Mouse (Mus musculus) midbrain, postnatal 0 days (tissue): ENCODE measurements around the gene Slc36a3. TPM values are rescaled to one million over a fixed set of nuclear protein-coding genes. Genes with fewer than 3 reads are reported as not detected.

Experiments used
- ATAC-seq: fragments of 200-750 bp; cut with Nextera tagmentation; 2 replicates; pipeline ENCODE4 v1.8.0; 2017; ENCODE audit warnings: moderate number of reproducible peaks, mild to moderate bottlenecking, moderate TSS enrichment, moderate library complexity; ENCODE audit not compliant: low FRiP score
- DNase-seq: peaks from one replicate; pipeline ENCODE4 v3.0.0-alpha.2; 2015; ENCODE audit warnings: low spot score
- H3K27ac ChIP-seq: fragments of 300-500 bp; sonication (generic); 2 replicates; pipeline ENCODE4 v1.5.1; 2014; ENCODE audit warnings: low read depth, mild to moderate bottlenecking, low read length, mixed read lengths
- H3K27me3 ChIP-seq: fragments of 300-500 bp; sonication (generic); 2 replicates; pipeline ENCODE4 v1.6.1; 2014; ENCODE audit warnings: low read length, control low read depth, mixed read lengths; ENCODE audit not compliant: insufficient read depth
- H3K36me3 ChIP-seq: fragments of 300-500 bp; sonication (generic); 2 replicates; pipeline ENCODE4 v1.6.1; 2014; ENCODE audit warnings: low read length, control low read depth, mixed read lengths; ENCODE audit not compliant: insufficient read depth
- H3K4me1 ChIP-seq: fragments of 300-500 bp; sonication (generic); 2 replicates; pipeline ENCODE4 v1.6.1; 2014; ENCODE audit warnings: mild to moderate bottlenecking, control low read depth, antibody characterized with exemption, low read length, mixed read lengths; ENCODE audit not compliant: insufficient read depth
- H3K4me2 ChIP-seq: fragments of 300-500 bp; sonication (generic); 2 replicates; pipeline ENCODE4 v1.6.1; 2014; ENCODE audit warnings: low read depth, mild to moderate bottlenecking, low read length, mixed read lengths; ENCODE audit not compliant: poor library complexity, severe bottlenecking
- H3K4me3 ChIP-seq: fragments of 300-500 bp; sonication (generic); 2 replicates; pipeline ENCODE4 v1.5.1; 2014; ENCODE audit warnings: low read depth, mild to moderate bottlenecking, low read length, moderate library complexity
- H3K9ac ChIP-seq: fragments of 300-500 bp; sonication (generic); replicated peaks from 2 replicates; pipeline ENCODE4 v1.6.1; 2014; ENCODE audit warnings: mild to moderate bottlenecking, low read length, moderate library complexity, mixed read lengths; ENCODE audit not compliant: poor library complexity, severe bottlenecking
- H3K9me3 ChIP-seq: fragments of 300-500 bp; sonication (generic); 2 replicates; pipeline ENCODE4 v1.6.1; 2016; ENCODE audit warnings: low read length, control low read depth
- CTCF ChIP-seq: IDR thresholded peaks from 2 replicates; pipeline ENCODE4 v1.5.1; 2016; ENCODE audit warnings: antibody characterized with exemption, mild to moderate bottlenecking
- WGBS: fragments of 180-500 bp; shearing (Covaris S2); extraction: QIAGEN DNeasy Blood & Tissue Kit; methylation state at CpG from one replicate; pipeline ENCODE4 v1.1.7; 2014; 5-methylcytosine and 5-hydroxymethylcytosine counted together
- polyA plus RNA-seq: library from polyadenylated mRNA; unstranded; fragments of >200 nt; fragmentation: Nextera tagmentation; extraction: Ambion mirVana; gene quantifications from 2 replicates; pipeline ENCODE4 v1.2.1, GENCODE M21; 2015
- total RNA-seq: library from RNA; depleted of rRNA; stranded (reverse); fragments of >200 nt; gene quantifications from 2 replicates; pipeline ENCODE4 v1.2.3, GENCODE M21; 2014

The Slc36a3 gene
- total and polyA plus RNA-seq, 2 experiments from 2014 or later: not detected

DNA sequence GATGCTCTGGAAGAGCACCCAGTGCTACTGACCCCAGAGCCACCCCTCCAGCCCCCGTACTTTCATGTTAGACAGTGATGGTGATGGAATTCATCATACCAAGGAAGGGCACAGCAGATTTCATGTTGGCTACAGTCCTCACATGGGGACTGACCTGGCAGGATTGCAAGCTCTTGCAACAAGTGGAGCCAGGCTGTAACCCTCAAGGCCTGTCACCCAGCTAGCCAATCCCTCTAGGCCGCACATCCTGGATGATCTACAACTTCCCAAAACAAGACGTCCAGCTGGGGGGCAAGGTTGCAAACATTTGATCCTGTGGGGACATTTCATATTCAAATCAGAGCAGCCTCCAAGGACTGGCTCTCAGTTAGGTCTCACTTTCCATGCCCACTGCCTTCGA, 66.9 kb downstream of the Slc36a3 start:
- Histone ChIP-seq H3K4me3 (no peak overlapping the region), H3K4me1 (no peaks in the 10 kb centered on the region), H3K27ac (no peak overlapping the region), H3K4me2 (no peak overlapping the region), H3K36me3 (no peaks in the 10 kb centered on the region), H3K9me3 (no peaks in the 10 kb centered on the region), H3K9ac (no peak overlapping the region), H3K27me3 (no peaks in the 10 kb centered on the region)
- WGBS: 87% methylated on average over 4 of the region's 4 CpGs
- TF ChIP-seq CTCF: no peak
- no peak for ATAC-seq
- no peak for DNase-seq

- no peak for DNase-seq
- 90% methylated on average over 9 of the region's 9 CpGs for WGBS
Measured at GRCm38 (mm10) chr11:55081206-55081605, 70.3 kb downstream of the Slc36a3 start.

DNA sequence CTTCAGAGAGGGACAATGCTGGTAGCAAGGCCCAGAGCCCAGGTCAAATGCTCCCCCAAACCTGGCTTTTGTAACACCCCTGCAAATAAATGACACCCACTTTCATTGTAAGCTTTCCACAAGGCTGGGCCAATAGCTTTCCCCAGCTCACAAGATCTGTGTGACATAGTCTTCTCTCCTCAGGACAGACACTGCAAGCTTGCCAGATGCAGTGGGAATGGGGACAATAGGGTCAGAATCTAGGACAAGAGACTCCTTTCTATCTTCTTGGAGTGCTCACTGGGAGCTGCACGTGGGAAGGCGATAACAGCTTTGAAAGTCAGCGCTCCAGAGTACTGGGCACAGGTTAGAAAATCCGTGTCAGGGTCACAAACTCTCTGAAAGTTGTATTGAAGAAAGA, 72.3 kb downstream of the Slc36a3 start:
- no peak for TF ChIP-seq CTCF
- no peak overlapping the region for H3K27ac ChIP-seq
- peaks cover 5% of the 10 kb centered on the region for H3K4me1 ChIP-seq
- no peaks in the 10 kb centered on the region for H3K9me3 ChIP-seq
- no peak overlapping the region for H3K9ac ChIP-seq
- ATAC-seq: no peak
- no peak overlapping the region for H3K4me2 ChIP-seq
- no peaks in the 10 kb centered on the region for H3K27me3 ChIP-seq
- H3K36me3 ChIP-seq: no peaks in the 10 kb centered on the region
- H3K4me3 ChIP-seq: no peak overlapping the region
- no peak for DNase-seq
- WGBS: 81% methylated on average over 4 of the region's 4 CpGs

More at GRCm38 (mm10) chr11:55081206-55081605, 70.3 kb downstream of the Slc36a3 start:
- TF ChIP-seq CTCF: no peak
- Histone ChIP-seq H3K4me3 (no peak overlapping the region), H3K9ac (no peak overlapping the region), H3K27ac (no peak overlapping the region), H3K4me2 (no peak overlapping the region), H3K36me3 (no peaks in the 10 kb centered on the region), H3K9me3 (no peaks in the 10 kb centered on the region), H3K4me1 (peaks cover 5% of the 10 kb centered on the region), H3K27me3 (no peaks in the 10 kb centered on the region)
- no peak for ATAC-seq

GRCm38 (mm10) chr11:55078502-55078901, 73.0 kb downstream of the Slc36a3 start:
- Histone ChIP-seq H3K4me1 (peaks cover 5% of the 10 kb centered on the region), H3K9ac (no peak overlapping the region), H3K27ac (no peak overlapping the region), H3K9me3 (no peaks in the 10 kb centered on the region), H3K36me3 (no peaks in the 10 kb centered on the region), H3K4me3 (no peak overlapping the region), H3K4me2 (no peak overlapping the region), H3K27me3 (no peaks in the 10 kb centered on the region)
- no peak for ATAC-seq
- no peak for TF ChIP-seq CTCF
- 51% methylated on average over 3 of the region's 3 CpGs for WGBS
- DNase-seq: no peak

DNA sequence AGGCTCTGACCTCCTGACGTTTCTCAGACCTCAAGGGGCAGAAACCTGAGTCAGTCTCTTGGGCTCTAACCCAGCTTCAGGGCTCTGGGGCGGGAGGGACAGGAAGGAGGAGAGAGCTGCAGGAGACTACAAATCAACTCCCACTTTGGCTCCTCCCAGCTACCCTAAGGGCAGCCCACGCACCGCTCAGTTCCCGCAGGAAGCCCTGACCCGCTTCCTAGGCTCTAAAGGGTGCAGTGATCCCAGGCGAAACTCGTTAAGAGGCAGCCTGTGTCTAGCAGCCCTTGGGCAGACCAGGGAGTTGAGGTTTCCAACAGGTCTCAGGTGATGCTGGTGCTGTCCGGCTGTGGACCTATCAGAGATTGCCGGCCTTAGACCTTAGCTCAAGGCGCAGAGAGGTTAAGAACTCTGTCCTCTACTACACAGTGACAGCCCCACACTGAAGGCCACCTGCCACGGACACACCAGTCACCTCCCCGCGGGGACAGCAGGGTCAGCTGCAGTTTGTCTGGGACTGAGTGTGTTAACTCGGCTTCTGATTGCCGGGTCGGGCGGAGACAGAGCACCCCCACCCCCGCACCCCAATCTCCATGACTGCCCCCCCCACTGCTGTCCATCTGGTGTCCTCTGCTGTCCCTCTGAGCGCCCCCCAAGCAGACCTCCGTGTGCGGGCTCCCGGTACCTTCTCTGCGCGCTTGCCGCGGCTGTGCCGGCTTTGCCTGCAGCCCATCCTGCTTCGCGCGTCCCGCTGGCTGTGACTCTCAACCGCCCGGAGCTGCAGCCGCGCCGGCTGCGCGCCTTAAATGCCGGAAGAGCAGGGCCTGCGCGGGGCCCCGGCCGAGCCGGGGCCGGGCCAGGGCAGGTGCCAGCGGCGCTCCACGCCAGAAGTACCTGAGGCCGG, 73.9 kb downstream of the Slc36a3 start, which contains the start of gene Ccdc69:
Gene Ccdc69, minus strand, starts transcription at position 801 of the 901 bp plus-strand sequence.
- no peak within 1 kb of the TSS for H3K27ac ChIP-seq
- peak within 1 kb of the TSS; percentile 41 for H3K4me3 ChIP-seq
- peak within 1 kb of the TSS; percentile 51; the same call in 1 of the 2 replicates for H3K9ac ChIP-seq
- 0 out of 2 replicates have a peak, but pooled peaks have one; percentile 13 for ATAC-seq
- TF ChIP-seq CTCF: no peak
- peak within 1 kb of the TSS; percentile 91 for H3K4me2 ChIP-seq
- WGBS: under 1% methylated on average over 49 of the region's 50 CpGs
- H3K4me1 ChIP-seq: peaks cover 5% of the 10 kb centered on the region
- no peaks in the 10 kb centered on the region for H3K9me3 ChIP-seq
- DNase-seq: peak; percentile 24
- H3K36me3 ChIP-seq: no peaks in the 10 kb centered on the region
- H3K27me3 ChIP-seq: no peaks in the 10 kb centered on the region

- no peaks in the 10 kb centered on the region for H3K27me3 ChIP-seq
- H3K9ac ChIP-seq: no peak overlapping the region
- no peak overlapping the region for H3K27ac ChIP-seq
- ATAC-seq (no peak), DNase-seq (no peak)
- no peak overlapping the region for H3K4me3 ChIP-seq
- TF ChIP-seq CTCF: no peak
- H3K36me3 ChIP-seq: no peaks in the 10 kb centered on the region
- no peaks in the 10 kb centered on the region for H3K9me3 ChIP-seq
- WGBS: 91% methylated on average over 5 of the region's 5 CpGs
- H3K4me1 ChIP-seq: peaks cover 5% of the 10 kb centered on the region
- H3K4me2 ChIP-seq: no peak overlapping the region
Measured at GRCm38 (mm10) chr11:55076234-55076633, 75.3 kb downstream of the Slc36a3 start.
